Mouse (Mus musculus): ENCODE results near the gene Kcnj16. TPM values are rescaled to one million over a fixed set of nuclear protein-coding genes. Genes with fewer than 3 reads are reported as not detected.

Kcnj16 gene
- total and polyA plus RNA-seq, 3 experiments, result not detected

DNA sequence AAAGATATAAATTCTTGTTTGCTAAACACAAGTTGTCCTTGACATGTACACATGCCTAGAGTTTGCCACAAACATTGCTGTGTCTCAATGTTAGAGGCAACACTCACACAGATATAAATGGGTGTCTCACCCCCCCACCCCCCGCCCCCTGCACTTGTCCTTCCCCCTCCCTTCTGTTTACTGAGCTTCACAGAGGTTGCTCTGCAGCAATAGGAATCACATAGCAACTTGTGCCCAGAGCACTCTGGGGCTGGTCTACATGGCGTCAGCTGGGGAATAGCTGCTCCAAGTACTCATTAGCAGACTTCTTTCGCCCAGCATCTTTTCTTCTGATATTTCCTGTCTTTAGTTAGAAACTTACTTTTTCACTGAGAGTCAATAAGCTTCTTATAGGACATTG is 100.0 kb downstream of the Kcnj16 start:
- no peak for DNase-seq (ENCODE audit: extremely low read depth)
- Histone ChIP-seq H3K4me2 (ENCODE audit: insufficient read depth, low read depth, poor library complexity, severe bottlenecking) (no peak overlapping the region), H3K27me3 (replicated peaks) (no peaks in the 10 kb centered on the region), H3K4me1 (ENCODE audit: control insufficient read depth in 1 of 2, insufficient read depth in 2 of 2) (peaks cover 0 to 12% of the 10 kb centered on the region in 2 experiments; a peak in 2 of 4 replicates), H3K79me2 (replicated peaks; ENCODE audit: control insufficient read depth, extremely low read depth, insufficient read depth, poor library complexity, severe bottlenecking) (no peaks in the 10 kb centered on the region), H3K9me3 (replicated peaks; ENCODE audit: low read length) (no peaks in the 10 kb centered on the region), H3K36me3 (replicated peaks in 1 of 2; ENCODE audit: control insufficient read depth in 1 of 2, insufficient read depth in 1 of 2, low read length in 1 of 2) (no peaks in the 10 kb centered on the region), H3K4me3 (replicated peaks in 1 of 3; ENCODE audit: low read depth in 2 of 3, low read length in 2 of 3, poor library complexity in 1 of 3) (no peak overlapping the region), H3K9ac (ENCODE audit: insufficient read depth, low read depth) (no peak overlapping the region), H3K27ac (ENCODE audit: insufficient read depth, low read depth) (no peak overlapping the region)
- in situ Hi-C loops (cut with MboI; ENCODE audit: low pct_ligation_motif_present, low pct_unique_long_range_greater_than_20kb, low sequenced_read_pairs) (loop anchor here (25.0 kb wide), 2 partner anchors 370 to 705 kb away; no protein-coding TSS in a partner anchor), dilution Hi-C loops (cut with MboI; ENCODE audit: extremely low pct_ligation_motif_present, extremely low pct_unique_long_range_greater_than_20kb, low sequenced_read_pairs) (no loop called here)
- TF ChIP-seq CHD1 (IDR thresholded peaks at IDR 0.05; ENCODE audit: low read depth, low read length) (no peak), TBP (conservative IDR thresholded peaks at IDR 0.05; ENCODE audit: low read depth, low read length) (no peak)

GRCm38 (mm10) chr11:111070460-111070859 is 102.6 kb downstream of the Kcnj16 start:
- dilution Hi-C loops (cut with MboI; ENCODE audit: extremely low pct_ligation_motif_present, extremely low pct_unique_long_range_greater_than_20kb, low sequenced_read_pairs) (no loop called here), in situ Hi-C loops (cut with MboI; ENCODE audit: low pct_ligation_motif_present, low pct_unique_long_range_greater_than_20kb, low sequenced_read_pairs) (loop anchor here (25.0 kb wide), 2 partner anchors 367 to 708 kb away; no protein-coding TSS in a partner anchor)
- Histone ChIP-seq H3K4me1 (ENCODE audit: control insufficient read depth in 1 of 2, insufficient read depth in 2 of 2) (peaks cover 0 to 12% of the 10 kb centered on the region in 2 experiments; a peak in 2 of 4 replicates), H3K27ac (ENCODE audit: insufficient read depth, low read depth) (no peak overlapping the region), H3K9me3 (replicated peaks; ENCODE audit: low read length) (no peaks in the 10 kb centered on the region), H3K79me2 (replicated peaks; ENCODE audit: control insufficient read depth, extremely low read depth, insufficient read depth, poor library complexity, severe bottlenecking) (no peaks in the 10 kb centered on the region), H3K36me3 (replicated peaks in 1 of 2; ENCODE audit: control insufficient read depth in 1 of 2, insufficient read depth in 1 of 2, low read length in 1 of 2) (no peaks in the 10 kb centered on the region), H3K4me2 (ENCODE audit: insufficient read depth, low read depth, poor library complexity, severe bottlenecking) (no peak overlapping the region), H3K27me3 (replicated peaks) (no peaks in the 10 kb centered on the region), H3K4me3 (replicated peaks in 1 of 3; ENCODE audit: low read depth in 2 of 3, low read length in 2 of 3, poor library complexity in 1 of 3) (no peak overlapping the region), H3K9ac (ENCODE audit: insufficient read depth, low read depth) (no peak overlapping the region)
- TF ChIP-seq MEF2A (IDR thresholded peaks at IDR 0.05; ENCODE audit: borderline replicate concordance, low read depth, low read length), result no peak
- TF ChIP-seq ELF1 (IDR thresholded peaks at IDR 0.05; ENCODE audit: low read depth, low read length), result no peak
- TF ChIP-seq BHLHE40 (IDR thresholded peaks at IDR 0.05; ENCODE audit: low read depth, low read length), result no peak
- TF ChIP-seq MYC (IDR thresholded peaks at IDR 0.05; ENCODE audit: low read depth, low read length), result no peak
- no peak for TF ChIP-seq UBTF (IDR thresholded peaks at IDR 0.05; ENCODE audit: low read depth, low read length)
- no peak for TF ChIP-seq ZMIZ1 (IDR thresholded peaks at IDR 0.05; ENCODE audit: low read depth, low read length)
- TF ChIP-seq IRF4 (IDR thresholded peaks at IDR 0.05; ENCODE audit: low read depth, low read length), result no peak
- no peak for TF ChIP-seq TBP (conservative IDR thresholded peaks at IDR 0.05; ENCODE audit: low read depth, low read length)
- TF ChIP-seq MXI1 (IDR thresholded peaks at IDR 0.05; ENCODE audit: low read depth, low read length), result no peak
- TF ChIP-seq ZC3H11A (IDR thresholded peaks at IDR 0.05; ENCODE audit: low read depth, low read length), result no peak
- no peak for TF ChIP-seq USF2 (conservative IDR thresholded peaks at IDR 0.05; ENCODE audit: low read depth, low read length)
- TF ChIP-seq MAZ (IDR thresholded peaks at IDR 0.05; ENCODE audit: low read depth, low read length), result no peak
- no peak for TF ChIP-seq CTCF (conservative IDR thresholded peaks at IDR 0.05 in 1 of 2, IDR thresholded peaks at IDR 0.05 in 1 of 2; ENCODE audit: low read depth in 2 of 2, low read length in 2 of 2)
- no peak for TF ChIP-seq NRF1 (IDR thresholded peaks at IDR 0.05; ENCODE audit: low read depth, low read length)
- TF ChIP-seq EP300 (IDR thresholded peaks at IDR 0.05; ENCODE audit: low read length), result no peak
- no peak for DNase-seq (ENCODE audit: extremely low read depth)

All from CH12.LX (cell line).